Mouse (Mus musculus) midbrain, embryonic 14.5 days (tissue): ENCODE measurements around the gene Pttg1. TPM values are rescaled to one million over a fixed set of nuclear protein-coding genes. Genes with fewer than 3 reads are reported as not detected.

Experiments used
- ATAC-seq: fragments of 200-750 bp; cut with Nextera tagmentation; 2 replicates; pipeline ENCODE4 v1.8.0; 2017; ENCODE audit warnings: moderate number of reproducible peaks, moderate library complexity; ENCODE audit not compliant: low FRiP score, low TSS enrichment
- DNase-seq: peaks from one replicate; pipeline ENCODE4 v3.0.0-alpha.2; 2015
- H3K27ac ChIP-seq: fragments of 300-500 bp; sonication (generic); replicated peaks from 2 replicates; pipeline ENCODE4 v1.5.1; 2014; ENCODE audit warnings: mild to moderate bottlenecking, low read depth, low read length, moderate library complexity
- H3K27me3 ChIP-seq: fragments of 300-500 bp; sonication (generic); 2 replicates; pipeline ENCODE4 v1.6.1; 2014; ENCODE audit warnings: low read length, control low read depth, mixed read lengths; ENCODE audit not compliant: control insufficient read depth, insufficient read depth
- H3K36me3 ChIP-seq: fragments of 300-500 bp; sonication (generic); 2 replicates; pipeline ENCODE4 v1.6.1; 2014; ENCODE audit warnings: low read length, control low read depth; ENCODE audit not compliant: control insufficient read depth, insufficient read depth
- H3K4me1 ChIP-seq: fragments of 300-500 bp; sonication (generic); 2 replicates; pipeline ENCODE4 v1.6.1; 2014; ENCODE audit warnings: mild to moderate bottlenecking, antibody characterized with exemption, low read length, control low read depth; ENCODE audit not compliant: control insufficient read depth, insufficient read depth
- H3K4me2 ChIP-seq: fragments of 300-500 bp; sonication (generic); 2 replicates; pipeline ENCODE4 v1.6.1; 2014; ENCODE audit warnings: mild to moderate bottlenecking, low read length, moderate library complexity
- H3K4me3 ChIP-seq: fragments of 300-500 bp; sonication (generic); replicated peaks from 2 replicates; pipeline ENCODE4 v1.5.1; 2014; ENCODE audit warnings: low read depth, low read length
- H3K9ac ChIP-seq: fragments of 300-500 bp; sonication (generic); replicated peaks from 2 replicates; pipeline ENCODE4 v1.6.1; 2014; ENCODE audit warnings: mild to moderate bottlenecking, low read length, moderate library complexity
- H3K9me3 ChIP-seq: fragments of 300-500 bp; sonication (generic); 2 replicates; pipeline ENCODE4 v1.6.1; 2016; ENCODE audit warnings: low read length, control low read depth, mixed read lengths; ENCODE audit not compliant: control insufficient read depth
- WGBS: fragments of 180-500 bp; shearing (Covaris S2); extraction: QIAGEN DNeasy Blood & Tissue Kit; methylation state at CpG from one replicate; pipeline ENCODE4 v1.1.7; 2014; 5-methylcytosine and 5-hydroxymethylcytosine counted together
- polyA plus RNA-seq: library from polyadenylated mRNA; unstranded; fragments of >200 nt; fragmentation: Nextera tagmentation; extraction: Ambion mirVana; gene quantifications from 2 replicates; pipeline ENCODE4 v1.2.1, GENCODE M21; 2014

Pttg1 gene
- polyA plus RNA-seq, 1 experiment from 2014 or later, result 51.8 TPM

DNA sequence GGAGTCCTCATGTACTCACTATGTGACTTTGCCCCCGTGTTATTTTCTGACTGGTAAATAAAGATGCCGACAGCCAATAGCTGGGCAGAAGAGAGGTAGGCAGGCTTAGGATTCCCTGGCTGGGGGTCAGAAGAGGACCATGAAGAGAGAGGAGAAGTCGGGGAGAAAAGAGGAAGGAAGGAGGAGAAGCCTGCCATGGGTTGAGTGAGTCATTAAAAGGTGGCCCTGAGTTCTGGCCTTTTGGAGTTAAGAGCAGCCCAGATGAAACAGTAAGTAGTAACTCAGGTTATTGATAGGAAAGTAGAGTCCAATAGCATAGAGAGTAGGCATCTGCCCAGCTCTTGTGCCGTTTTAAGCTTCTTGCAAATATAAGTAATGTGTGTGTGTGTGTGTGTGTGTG is 25.3 kb upstream of the Pttg1 start:
- WGBS, result 76% methylated on average over 4 of the region's 4 CpGs
- DNase-seq (no peak), ATAC-seq (no peak)

DNA sequence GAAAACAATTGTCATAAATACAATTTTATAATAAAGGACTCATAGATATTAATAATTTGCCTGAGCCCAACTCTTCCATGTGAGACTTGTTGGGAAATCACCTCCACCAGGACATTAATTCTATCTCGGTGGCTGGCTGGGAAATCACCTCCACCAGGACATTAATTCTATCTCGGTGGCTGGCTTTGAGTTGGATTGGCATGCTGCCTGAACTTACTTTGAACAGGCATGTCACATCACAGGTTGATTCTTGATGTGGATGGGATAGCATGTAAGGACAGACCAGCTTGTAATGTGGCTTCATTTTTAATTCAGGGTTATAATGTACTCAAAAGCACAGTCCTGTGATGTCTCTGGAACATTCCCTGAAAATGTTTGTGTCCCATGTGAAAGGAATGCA is 23.9 kb upstream of the Pttg1 start:
- no peak overlapping the region for H3K4me2 ChIP-seq
- no peak overlapping the region for H3K27ac ChIP-seq
- H3K9me3 ChIP-seq, result no peaks in the 10 kb centered on the region
- H3K4me1 ChIP-seq, result no peaks in the 10 kb centered on the region
- H3K9ac ChIP-seq, result no peak overlapping the region
- ATAC-seq, result no peak
- 95% methylated on average over 2 of the region's 2 CpGs for WGBS
- no peaks in the 10 kb centered on the region for H3K27me3 ChIP-seq
- H3K4me3 ChIP-seq, result no peak overlapping the region
- no peak for DNase-seq
- H3K36me3 ChIP-seq, result peaks cover 33% of the 10 kb centered on the region

More for the DNA sequence above, 25.3 kb upstream of the Pttg1 start:
- Histone ChIP-seq H3K9me3 (no peaks in the 10 kb centered on the region), H3K9ac (no peak overlapping the region), H3K4me3 (no peak overlapping the region), H3K36me3 (peaks cover 19% of the 10 kb centered on the region), H3K4me2 (no peak overlapping the region), H3K27me3 (no peaks in the 10 kb centered on the region), H3K4me1 (no peaks in the 10 kb centered on the region), H3K27ac (no peak overlapping the region)

DNA sequence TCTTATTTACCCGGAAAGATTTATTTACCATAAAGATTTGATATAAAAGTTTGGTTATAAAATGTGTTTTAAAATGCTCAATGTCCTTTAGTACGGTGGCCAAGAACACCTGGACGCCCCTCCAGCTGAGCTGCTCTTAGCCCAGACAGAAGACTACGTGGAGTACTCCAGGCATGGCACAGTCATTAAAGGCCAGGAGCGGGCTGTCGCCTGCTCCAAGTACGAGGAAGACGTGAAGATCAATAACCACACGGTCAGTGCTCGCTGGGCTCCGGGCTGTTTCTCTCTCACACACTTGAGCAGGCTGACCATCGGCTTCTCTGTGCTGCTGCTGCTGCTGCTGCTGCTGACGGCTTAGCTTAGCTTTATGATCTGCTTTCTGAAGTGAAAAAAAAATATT is 17.1 kb upstream of the Pttg1 start:
- Histone ChIP-seq H3K9ac (no peak overlapping the region), H3K27me3 (no peaks in the 10 kb centered on the region), H3K4me1 (no peaks in the 10 kb centered on the region), H3K4me2 (no peak overlapping the region), H3K27ac (no peak overlapping the region), H3K4me3 (no peak overlapping the region), H3K36me3 (peaks cover 99% of the 10 kb centered on the region), H3K9me3 (no peaks in the 10 kb centered on the region)
- no peak for DNase-seq
- 96% methylated on average over 13 of the region's 13 CpGs for WGBS
- no peak for ATAC-seq

GRCm38 (mm10) chr11:43441121-43441520 is 15.1 kb upstream of the Pttg1 start:
- H3K27ac ChIP-seq, result no peak overlapping the region
- 95% methylated on average over 10 of the region's 10 CpGs for WGBS

GRCm38 (mm10) chr11:43434024-43434407 is 8.0 kb upstream of the Pttg1 start:
- Histone ChIP-seq H3K4me3 (peak overlapping the region; percentile 83), H3K9me3 (no peaks in the 10 kb centered on the region), H3K4me2 (peak overlapping the region; percentile 65), H3K9ac (peak overlapping the region; percentile 71), H3K36me3 (peaks cover 19% of the 10 kb centered on the region), H3K27me3 (no peaks in the 10 kb centered on the region), H3K27ac (peak overlapping the region; percentile 61), H3K4me1 (peaks cover 7% of the 10 kb centered on the region; the same call in 1 of the 2 replicates)
- 5% methylated on average over 9 of the region's 9 CpGs for WGBS
- ATAC-seq (no peak), DNase-seq (no peak)

More at GRCm38 (mm10) chr11:43441121-43441520, 15.1 kb upstream of the Pttg1 start:
- Histone ChIP-seq H3K9ac (no peak overlapping the region), H3K36me3 (peaks cover 89% of the 10 kb centered on the region), H3K9me3 (no peaks in the 10 kb centered on the region), H3K4me3 (no peak overlapping the region), H3K27me3 (no peaks in the 10 kb centered on the region), H3K4me1 (no peaks in the 10 kb centered on the region), H3K4me2 (no peak overlapping the region)
- ATAC-seq (no peak), DNase-seq (no peak)

DNA sequence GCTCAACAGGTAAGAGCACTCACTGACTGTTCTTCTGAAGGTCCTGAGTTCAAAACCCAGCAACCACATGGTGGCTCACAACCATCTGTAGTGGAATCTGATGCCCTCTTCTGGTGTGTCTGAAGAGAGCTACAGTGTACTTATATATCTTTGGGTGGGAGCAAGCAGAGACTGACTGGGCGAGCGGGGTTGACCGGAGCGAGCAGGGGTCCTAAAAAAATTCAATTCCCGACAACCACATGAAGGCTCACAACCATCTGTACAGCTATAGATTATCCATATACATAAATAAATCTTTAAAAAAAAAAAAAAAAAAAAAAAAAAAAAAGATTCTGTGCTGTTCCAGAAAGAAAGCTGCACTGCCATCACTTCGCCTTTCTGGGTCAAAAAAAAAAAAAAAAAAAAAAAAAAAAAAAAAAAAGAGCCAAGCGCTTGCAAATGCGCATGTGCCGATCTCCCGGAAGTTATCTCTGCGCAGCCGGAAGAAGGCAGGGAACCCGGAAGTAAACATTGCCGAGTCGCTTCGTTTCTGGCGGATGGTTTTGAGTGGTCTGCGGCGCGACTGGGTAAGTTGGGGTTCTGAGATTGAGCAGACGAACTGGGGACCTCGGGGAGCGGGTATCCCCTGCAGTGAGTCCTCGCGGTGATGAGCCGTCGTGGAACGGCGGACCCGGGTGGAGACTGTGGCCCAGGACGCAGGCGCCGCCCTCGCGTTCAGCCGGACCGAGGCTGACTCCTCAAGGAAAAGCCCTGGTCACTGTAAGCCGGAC is 7.4 kb upstream of the Pttg1 start, which contains the start of gene Slu7:
Gene Slu7, plus strand, starts transcription at position 491 of the 770 bp plus-strand sequence.
- peak; percentile 93 for DNase-seq
- peak within 1 kb of the TSS; percentile 65 for H3K4me2 ChIP-seq
- ATAC-seq, result peak; percentile 87
- H3K27me3 ChIP-seq, result no peaks in the 10 kb centered on the region
- 7% methylated on average over 38 of the region's 38 CpGs for WGBS
- H3K9me3 ChIP-seq, result no peaks in the 10 kb centered on the region
- peak within 1 kb of the TSS; percentile 61 for H3K27ac ChIP-seq
- H3K9ac ChIP-seq, result peak within 1 kb of the TSS; percentile 71
- peaks cover 7% of the 10 kb centered on the region; the same call in 1 of the 2 replicates for H3K4me1 ChIP-seq
- H3K4me3 ChIP-seq, result peak within 1 kb of the TSS; percentile 83
- H3K36me3 ChIP-seq, result peaks cover 13% of the 10 kb centered on the region

DNA sequence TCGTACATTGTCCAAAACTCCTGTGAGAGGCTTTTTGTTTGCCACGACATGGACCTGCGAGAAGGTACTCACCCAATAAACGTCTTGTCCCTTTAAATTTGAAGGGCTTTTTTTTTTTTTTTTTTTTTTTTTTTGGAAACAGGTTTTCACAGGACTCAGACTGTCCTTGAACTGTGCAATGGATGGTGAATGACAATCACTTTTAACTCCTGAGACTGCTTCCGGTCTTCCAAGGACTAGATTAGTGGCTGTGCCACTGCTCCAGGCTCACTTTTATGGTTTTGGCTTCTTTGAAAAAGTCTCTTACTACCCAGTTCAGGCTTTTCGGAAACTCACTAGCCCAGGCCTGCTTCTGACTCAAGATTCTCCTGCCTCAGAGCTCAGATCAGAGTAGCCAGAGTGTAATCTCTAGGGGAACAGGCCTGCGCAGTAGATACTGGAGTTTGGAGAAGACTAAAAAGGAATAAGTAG is 398 bp upstream of the Pttg1 start:
- Histone ChIP-seq H3K27me3 (no peaks in the 10 kb centered on the region), H3K4me3 (peak overlapping the region; percentile 51), H3K36me3 (no peaks in the 10 kb centered on the region), H3K9me3 (no peaks in the 10 kb centered on the region), H3K4me1 (no peaks in the 10 kb centered on the region), H3K27ac (no peak overlapping the region), H3K9ac (no peak overlapping the region), H3K4me2 (peak overlapping the region; percentile 62)
- DNase-seq (no peak), ATAC-seq (no peak)
- 21% methylated on average over 7 of the region's 7 CpGs for WGBS

DNA sequence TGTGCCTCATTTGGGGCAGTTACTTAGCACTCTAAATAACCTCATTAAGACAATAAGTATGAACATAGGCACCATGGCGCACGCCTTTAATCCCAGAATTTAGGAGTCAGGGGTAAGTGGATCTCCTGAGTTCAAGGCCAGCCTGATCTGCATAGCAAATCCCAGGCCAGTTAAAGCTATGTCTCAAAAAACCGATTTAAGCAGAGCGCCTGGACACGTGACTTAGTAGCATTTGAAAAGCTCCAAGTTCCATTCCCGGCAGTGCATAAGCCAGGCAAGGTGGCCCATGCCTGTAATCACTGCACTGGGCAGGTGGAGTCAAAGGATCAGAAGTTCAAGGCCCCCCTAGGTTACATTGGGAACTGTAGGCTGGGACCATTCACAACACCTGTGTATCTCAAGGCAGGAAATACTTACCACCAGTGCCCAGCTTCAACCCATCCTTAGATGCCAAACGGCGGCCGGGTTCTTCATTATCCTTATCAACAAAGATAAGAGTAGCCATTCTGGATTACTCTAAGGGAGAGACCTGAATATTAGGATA is 813 bp downstream of the Pttg1 start:
- Histone ChIP-seq H3K4me3 (peak overlapping the region; percentile 51; the same call in 1 of the 2 replicates), H3K9me3 (no peaks in the 10 kb centered on the region)

More for the DNA sequence above, 813 bp downstream of the Pttg1 start:
- DNase-seq (no peak), ATAC-seq (no peak)
- WGBS, result 92% methylated on average over 9 of the region's 9 CpGs
- H3K36me3 ChIP-seq, result no peaks in the 10 kb centered on the region
- H3K4me1 ChIP-seq, result no peaks in the 10 kb centered on the region
- no peak overlapping the region for H3K27ac ChIP-seq
- H3K9ac ChIP-seq, result no peak overlapping the region
- peak overlapping the region; percentile 62; the same call in 1 of the 2 replicates for H3K4me2 ChIP-seq
- no peaks in the 10 kb centered on the region for H3K27me3 ChIP-seq
